Mouse (Mus musculus) kidney, embryonic 14.5 days (tissue): ENCODE measurements around the gene Hsd17b14. TPM values are rescaled to one million over a fixed set of nuclear protein-coding genes. Genes with fewer than 3 reads are reported as not detected.

ENCODE experiments used
- ATAC-seq: fragments of 200-750 bp; cut with Nextera tagmentation; 2 replicates; pipeline ENCODE4 v1.8.0; 2017; ENCODE audit warnings: moderate number of reproducible peaks, mild to moderate bottlenecking, moderate TSS enrichment, moderate library complexity; ENCODE audit not compliant: low FRiP score, low TSS enrichment
- H3K27ac ChIP-seq: fragments of 300-500 bp; sonication (generic); 2 replicates; pipeline ENCODE4 v1.5.1; 2014; ENCODE audit warnings: low read depth, mild to moderate bottlenecking, low read length, moderate library complexity, mixed read lengths
- H3K27me3 ChIP-seq: fragments of 300-500 bp; sonication (generic); 2 replicates; pipeline ENCODE4 v1.6.1; 2014; ENCODE audit warnings: mild to moderate bottlenecking, low read length; ENCODE audit not compliant: control insufficient read depth, insufficient read depth
- H3K36me3 ChIP-seq: fragments of 300-500 bp; sonication (generic); 2 replicates; pipeline ENCODE4 v1.6.1; 2014; ENCODE audit warnings: low read length, mixed read lengths; ENCODE audit not compliant: control insufficient read depth, insufficient read depth
- H3K4me1 ChIP-seq: fragments of 300-500 bp; sonication (generic); 2 replicates; pipeline ENCODE4 v1.6.1; 2014; ENCODE audit warnings: low read length, mixed read lengths; ENCODE audit not compliant: control insufficient read depth, insufficient read depth
- H3K4me2 ChIP-seq: fragments of 300-500 bp; sonication (generic); replicated peaks from 2 replicates; pipeline ENCODE4 v1.6.1; 2014; ENCODE audit warnings: low read depth, mild to moderate bottlenecking, low read length
- H3K4me3 ChIP-seq: fragments of 300-500 bp; sonication (generic); 2 replicates; pipeline ENCODE4 v1.5.1; 2014; ENCODE audit warnings: mild to moderate bottlenecking, low read length
- H3K9ac ChIP-seq: fragments of 300-500 bp; sonication (generic); 2 replicates; pipeline ENCODE4 v1.6.1; 2014; ENCODE audit warnings: low read depth, mild to moderate bottlenecking, low read length, moderate library complexity
- H3K9me3 ChIP-seq: fragments of 300-500 bp; sonication (generic); 2 replicates; pipeline ENCODE4 v1.6.1; 2016; ENCODE audit warnings: low read length; ENCODE audit not compliant: control insufficient read depth
- WGBS: fragments of 180-500 bp; shearing (Covaris S2); extraction: QIAGEN DNeasy Blood & Tissue Kit; methylation state at CpG from one replicate; pipeline ENCODE4 v1.1.7; 2014; 5-methylcytosine and 5-hydroxymethylcytosine counted together
- polyA plus RNA-seq: library from polyadenylated mRNA; unstranded; fragments of >200 nt; fragmentation: Nextera tagmentation; extraction: Ambion mirVana; gene quantifications from 2 replicates; pipeline ENCODE4 v1.2.1, GENCODE M21; 2014

Gene Hsd17b14
- polyA plus RNA-seq, 1 experiment from 2014 or later = 12.8 TPM

GRCm38 (mm10) chr7:45539095-45539494 is 15.6 kb upstream of the Hsd17b14 start:
- Histone ChIP-seq H3K4me1 (peaks cover 5% of the 10 kb centered on the region; the same call in 1 of the 2 replicates), H3K4me3 (no peak overlapping the region), H3K36me3 (no peaks in the 10 kb centered on the region), H3K9ac (no peak overlapping the region), H3K9me3 (no peaks in the 10 kb centered on the region), H3K27ac (no peak overlapping the region), H3K27me3 (no peaks in the 10 kb centered on the region), H3K4me2 (no peak overlapping the region)
- 75% methylated on average over 3 of the region's 3 CpGs for WGBS
- peak; percentile 2; the same call in 1 of the 2 replicates for ATAC-seq

- H3K36me3 ChIP-seq = no peaks in the 10 kb centered on the region
- no peak overlapping the region for H3K4me3 ChIP-seq
- H3K9ac ChIP-seq = no peak overlapping the region
- peaks cover 4% of the 10 kb centered on the region; the same call in 1 of the 2 replicates for H3K9me3 ChIP-seq
- peaks cover 5% of the 10 kb centered on the region; the same call in 1 of the 2 replicates for H3K4me1 ChIP-seq
- 35% methylated on average over 2 of the region's 2 CpGs for WGBS
- no peaks in the 10 kb centered on the region for H3K27me3 ChIP-seq
- H3K27ac ChIP-seq = no peak overlapping the region
- H3K4me2 ChIP-seq = no peak overlapping the region
- ATAC-seq = no peak
These were observed 14.5 kb upstream of the Hsd17b14 start for GRCm38 (mm10) chr7:45540213-45540612.

- H3K4me2 ChIP-seq = no peak overlapping the region
- WGBS = 96% methylated on average over 1 of the region's 1 CpGs
- H3K27ac ChIP-seq = no peak overlapping the region
- peaks cover 4% of the 10 kb centered on the region; the same call in 1 of the 2 replicates for H3K9me3 ChIP-seq
- H3K36me3 ChIP-seq = no peaks in the 10 kb centered on the region
- no peak overlapping the region for H3K9ac ChIP-seq
- no peaks in the 10 kb centered on the region for H3K27me3 ChIP-seq
- ATAC-seq = no peak
- no peak overlapping the region for H3K4me3 ChIP-seq
- H3K4me1 ChIP-seq = no peaks in the 10 kb centered on the region
These were observed 10.2 kb upstream of the Hsd17b14 start for GRCm38 (mm10) chr7:45544525-45544924.

GRCm38 (mm10) chr7:45549641-45550436 is 4.9 kb upstream of the Hsd17b14 start:
- 90% methylated on average over 16 of the region's 16 CpGs for WGBS
- no peak for ATAC-seq

GRCm38 (mm10) chr7:45550821-45551511 is 3.7 kb upstream of the Hsd17b14 start:
- ATAC-seq = no peak
- WGBS = 79% methylated on average over 11 of the region's 11 CpGs
- Histone ChIP-seq H3K4me3 (no peak overlapping the region), H3K9me3 (no peaks in the 10 kb centered on the region), H3K27me3 (no peaks in the 10 kb centered on the region), H3K4me1 (peaks cover 6% of the 10 kb centered on the region), H3K9ac (no peak overlapping the region), H3K36me3 (no peaks in the 10 kb centered on the region), H3K4me2 (no peak overlapping the region), H3K27ac (no peak overlapping the region)

More at GRCm38 (mm10) chr7:45549641-45550436, 4.9 kb upstream of the Hsd17b14 start:
- Histone ChIP-seq H3K4me1 (peaks cover 3% of the 10 kb centered on the region), H3K27me3 (no peaks in the 10 kb centered on the region), H3K36me3 (no peaks in the 10 kb centered on the region), H3K4me3 (no peak overlapping the region), H3K27ac (no peak overlapping the region), H3K4me2 (no peak overlapping the region), H3K9ac (no peak overlapping the region), H3K9me3 (no peaks in the 10 kb centered on the region)

GRCm38 (mm10) chr7:45551512-45551883 is 3.2 kb upstream of the Hsd17b14 start:
- H3K36me3 ChIP-seq = no peaks in the 10 kb centered on the region
- WGBS = 80% methylated on average over 8 of the region's 8 CpGs
- no peak for ATAC-seq

GRCm38 (mm10) chr7:45553519-45553918 is 1.2 kb upstream of the Hsd17b14 start:
- Histone ChIP-seq H3K4me3 (no peak overlapping the region), H3K9ac (no peak overlapping the region), H3K4me2 (no peak overlapping the region), H3K27ac (no peak overlapping the region), H3K27me3 (no peaks in the 10 kb centered on the region), H3K36me3 (no peaks in the 10 kb centered on the region), H3K4me1 (peaks cover 8% of the 10 kb centered on the region), H3K9me3 (no peaks in the 10 kb centered on the region)
- ATAC-seq = no peak
- WGBS = 62% methylated on average over 8 of the region's 8 CpGs

More at GRCm38 (mm10) chr7:45551512-45551883, 3.2 kb upstream of the Hsd17b14 start:
- H3K4me3 ChIP-seq = no peak overlapping the region
- no peaks in the 10 kb centered on the region for H3K9me3 ChIP-seq
- peaks cover 8% of the 10 kb centered on the region for H3K4me1 ChIP-seq
- no peaks in the 10 kb centered on the region for H3K27me3 ChIP-seq
- no peak overlapping the region for H3K4me2 ChIP-seq
- no peak overlapping the region for H3K27ac ChIP-seq
- H3K9ac ChIP-seq = no peak overlapping the region

- Histone ChIP-seq H3K27ac (no peak overlapping the region), H3K9me3 (no peaks in the 10 kb centered on the region), H3K27me3 (no peaks in the 10 kb centered on the region), H3K36me3 (no peaks in the 10 kb centered on the region), H3K4me2 (no peak overlapping the region), H3K9ac (no peak overlapping the region), H3K4me1 (peaks cover 8% of the 10 kb centered on the region), H3K4me3 (no peak overlapping the region)
- ATAC-seq = no peak
- 94% methylated on average over 2 of the region's 2 CpGs for WGBS
These were observed 703 bp upstream of the Hsd17b14 start for GRCm38 (mm10) chr7:45553990-45554389.

- no peak for ATAC-seq
- no peak overlapping the region for H3K4me2 ChIP-seq
- 31% methylated on average over 8 of the region's 8 CpGs for WGBS
These were observed 1.1 kb downstream of the Hsd17b14 start for GRCm38 (mm10) chr7:45555787-45556186.

More at GRCm38 (mm10) chr7:45555787-45556186, 1.1 kb downstream of the Hsd17b14 start:
- no peaks in the 10 kb centered on the region for H3K36me3 ChIP-seq
- no peak overlapping the region for H3K9ac ChIP-seq
- H3K4me1 ChIP-seq = peaks cover 8% of the 10 kb centered on the region
- no peak overlapping the region for H3K4me3 ChIP-seq
- H3K27me3 ChIP-seq = no peaks in the 10 kb centered on the region
- H3K9me3 ChIP-seq = no peaks in the 10 kb centered on the region
- H3K27ac ChIP-seq = peak overlapping the region; percentile 37; the same call in 1 of the 2 replicates
